Mouse (Mus musculus): Measurements from ENCODE around the gene Cops7b. TPM values are rescaled to one million over a fixed set of nuclear protein-coding genes. Genes with fewer than 3 reads are reported as not detected.
"Not testable (repeated sequence)": the region's sequence is repeated elsewhere in the genome, so short reads cannot be mapped to it uniquely, and the experiment has no call there.

The Cops7b gene
- 10 to 100 TPM; 13.6 to 14.0 TPM for total RNA-seq (2021)

GRCm38 (mm10) chr1:86582451-86583096 is at the start of gene Cops7b, which contains the start of gene Pde6d:
Cops7b (plus strand) TSS chr1:86582904.
Pde6d (minus strand) TSS chr1:86582629.
- DNase-seq, result peak; percentile 97

GRCm38 (mm10) chr1:86533411-86534130 is 49.1 kb upstream of the Cops7b start:
- no peak for DNase-seq

GRCm38 (mm10) chr1:86538383-86538782 is 44.3 kb upstream of the Cops7b start:
- DNase-seq, result peak; percentile 31

GRCm38 (mm10) chr1:86539583-86539982 is 43.1 kb upstream of the Cops7b start:
- not testable (repeated sequence) for DNase-seq

- DNase-seq, result no peak
These were observed 40.1 kb upstream of the Cops7b start for GRCm38 (mm10) chr1:86542584-86542983.

GRCm38 (mm10) chr1:86546797-86547196 is 35.9 kb upstream of the Cops7b start:
- no peak for DNase-seq

GRCm38 (mm10) chr1:86551299-86551698 is 31.4 kb upstream of the Cops7b start:
- no peak for DNase-seq

- DNase-seq, result no peak
These were observed 30.8 kb upstream of the Cops7b start for GRCm38 (mm10) chr1:86551877-86552276.

- no peak for DNase-seq
These were observed 27.0 kb upstream of the Cops7b start for GRCm38 (mm10) chr1:86555665-86556064.

- no peak for DNase-seq
These were observed 24.8 kb upstream of the Cops7b start for GRCm38 (mm10) chr1:86557872-86558271.

GRCm38 (mm10) chr1:86559232-86559631 is 23.5 kb upstream of the Cops7b start:
- no peak for DNase-seq

GRCm38 (mm10) chr1:86562663-86563062 is 20.0 kb upstream of the Cops7b start:
- no peak for DNase-seq

- no peak for DNase-seq
These were observed 14.3 kb upstream of the Cops7b start for GRCm38 (mm10) chr1:86568409-86568808.

- no peak for DNase-seq
These were observed 13.3 kb upstream of the Cops7b start for GRCm38 (mm10) chr1:86569292-86569860.

GRCm38 (mm10) chr1:86571381-86571780 is 11.3 kb upstream of the Cops7b start:
- DNase-seq, result no peak

GRCm38 (mm10) chr1:86571941-86572340 is 10.8 kb upstream of the Cops7b start:
- no peak for DNase-seq

- DNase-seq, result no peak
These were observed 2.3 kb upstream of the Cops7b start for GRCm38 (mm10) chr1:86580426-86580825.

GRCm38 (mm10) chr1:86581692-86582450 is 833 bp upstream of the Cops7b start:
- peak; percentile 43 for DNase-seq

GRCm38 (mm10) chr1:86583709-86584108 is 1.0 kb downstream of the Cops7b start:
- no peak for DNase-seq

GRCm38 (mm10) chr1:86586992-86587391 is 4.3 kb downstream of the Cops7b start:
- DNase-seq, result peak; percentile 90

- no peak for DNase-seq
These were observed 11.8 kb downstream of the Cops7b start for GRCm38 (mm10) chr1:86594539-86594938.

- no peak for DNase-seq
These were observed 12.6 kb downstream of the Cops7b start for GRCm38 (mm10) chr1:86595315-86595714.

- no peak for DNase-seq
These were observed 13.8 kb downstream of the Cops7b start for GRCm38 (mm10) chr1:86596512-86596911.

Measured in heart, postnatal 4 days (tissue).